Mouse (Mus musculus): ENCODE results near the gene Rapsn. TPM values are rescaled to one million over a fixed set of nuclear protein-coding genes. Genes with fewer than 3 reads are reported as not detected.
"Not testable (repeated sequence)": the region's sequence is repeated elsewhere in the genome, so short reads cannot be mapped to it uniquely, and the experiment has no call there.

The Rapsn gene
- total and polyA plus RNA-seq, 3 experiments: 1.8 to 3.7 (median 3.4) TPM

- TF ChIP-seq TAL1 (conservative IDR thresholded peaks at IDR 0.05; ENCODE audit: low read depth, low read length): peak; percentile 60
- no peak for TF ChIP-seq GATA1 (IDR thresholded peaks at IDR 0.05; ENCODE audit: borderline replicate concordance, low read length)
- no peaks in the 10 kb centered on the region for H3K27me3 ChIP-seq (ENCODE audit: insufficient read depth, low read length)
- peaks cover 25% of the 10 kb centered on the region for H3K36me3 ChIP-seq (replicated peaks)
- DNase-seq (ENCODE audit: low spot score) (no peak), ATAC-seq (ENCODE audit: extremely low read depth, insufficient number of reproducible peaks, low FRiP score, poor library complexity, severe bottlenecking) (peak; percentile 52; the same call in 1 of the 2 replicates)
- peak overlapping the region; percentile 59 for H3K4me3 ChIP-seq (ENCODE audit: low read depth, low read length)
- H3K9me3 ChIP-seq (replicated peaks): no peaks in the 10 kb centered on the region
- peaks cover 70% of the 10 kb centered on the region for H3K4me1 ChIP-seq (ENCODE audit: insufficient read depth, low read depth, low read length)
These were observed 7.8 kb upstream of the Rapsn start for GRCm38 (mm10) chr2:91027391-91028214.

- no peak for ATAC-seq (ENCODE audit: extremely low read depth, insufficient number of reproducible peaks, low FRiP score, poor library complexity, severe bottlenecking)
- H3K4me1 ChIP-seq (ENCODE audit: insufficient read depth, low read depth, low read length): peaks cover 60% of the 10 kb centered on the region
These were observed 4.2 kb upstream of the Rapsn start for GRCm38 (mm10) chr2:91031216-91031615.

GRCm38 (mm10) chr2:91033000-91033399 is 2.4 kb upstream of the Rapsn start:
- no peak for DNase-seq (ENCODE audit: low spot score)
- ATAC-seq (ENCODE audit: extremely low read depth, insufficient number of reproducible peaks, low FRiP score, poor library complexity, severe bottlenecking): no peak
- Histone ChIP-seq H3K27me3 (ENCODE audit: insufficient read depth, low read length) (no peaks in the 10 kb centered on the region; the same call in 1 of the 2 replicates), H3K4me3 (ENCODE audit: low read depth, low read length) (no peak overlapping the region), H3K36me3 (replicated peaks) (peaks cover 3% of the 10 kb centered on the region), H3K4me1 (ENCODE audit: insufficient read depth, low read depth, low read length) (peaks cover 47% of the 10 kb centered on the region), H3K9me3 (replicated peaks) (no peaks in the 10 kb centered on the region)
- no peak for TF ChIP-seq POLR2AphosphoS5 (IDR thresholded peaks at IDR 0.05; ENCODE audit: insufficient replicate concordance, low read depth, low read length)
- TF ChIP-seq CTCF (IDR thresholded peaks at IDR 0.05; ENCODE audit: low read depth, low read length): peak; percentile 18; the same call in 1 of the 2 replicates

More at GRCm38 (mm10) chr2:91031216-91031615, 4.2 kb upstream of the Rapsn start:
- Histone ChIP-seq H3K36me3 (replicated peaks) (peaks cover 3% of the 10 kb centered on the region), H3K4me3 (ENCODE audit: low read depth, low read length) (no peak overlapping the region), H3K9me3 (replicated peaks) (no peaks in the 10 kb centered on the region), H3K27me3 (ENCODE audit: insufficient read depth, low read length) (no peaks in the 10 kb centered on the region; the same call in 1 of the 2 replicates)
- TF ChIP-seq GATA1 (IDR thresholded peaks at IDR 0.05; ENCODE audit: borderline replicate concordance, low read length) (no peak), GATA2 (IDR thresholded peaks at IDR 0.05; ENCODE audit: borderline replicate concordance, low read depth, low read length) (no peak), TAL1 (conservative IDR thresholded peaks at IDR 0.05; ENCODE audit: low read depth, low read length) (no peak)
- DNase-seq (ENCODE audit: low spot score): no peak

GRCm38 (mm10) chr2:91041786-91042185 is 6.4 kb downstream of the Rapsn start:
- no peaks in the 10 kb centered on the region for H3K9me3 ChIP-seq (replicated peaks)
- H3K36me3 ChIP-seq (replicated peaks): no peaks in the 10 kb centered on the region
- no peak overlapping the region for H3K4me3 ChIP-seq (ENCODE audit: low read depth, low read length)
- TF ChIP-seq GATA1 (IDR thresholded peaks at IDR 0.05; ENCODE audit: borderline replicate concordance, low read length): no peak
- H3K27me3 ChIP-seq (ENCODE audit: insufficient read depth, low read length): no peaks in the 10 kb centered on the region; the same call in none of the 2 replicates
- DNase-seq (ENCODE audit: low spot score) (no peak), ATAC-seq (ENCODE audit: extremely low read depth, insufficient number of reproducible peaks, low FRiP score, poor library complexity, severe bottlenecking) (no peak)
- peaks cover 46% of the 10 kb centered on the region for H3K4me1 ChIP-seq (ENCODE audit: insufficient read depth, low read depth, low read length)

- no peak for TF ChIP-seq CTCF (IDR thresholded peaks at IDR 0.05; ENCODE audit: low read depth, low read length)
- no peak for TF ChIP-seq GATA2 (IDR thresholded peaks at IDR 0.05; ENCODE audit: borderline replicate concordance, low read depth, low read length)
- TF ChIP-seq GATA1 (IDR thresholded peaks at IDR 0.05; ENCODE audit: borderline replicate concordance, low read length): no peak
- TF ChIP-seq POLR2AphosphoS5 (IDR thresholded peaks at IDR 0.05; ENCODE audit: insufficient replicate concordance, low read depth, low read length): no peak
- no peak for TF ChIP-seq TAL1 (conservative IDR thresholded peaks at IDR 0.05; ENCODE audit: low read depth, low read length)
- Histone ChIP-seq H3K4me1 (ENCODE audit: insufficient read depth, low read depth, low read length) (peaks cover 51% of the 10 kb centered on the region), H3K9me3 (replicated peaks) (no peaks in the 10 kb centered on the region), H3K4me3 (ENCODE audit: low read depth, low read length) (peak overlapping the region; percentile 11; the same call in 1 of the 2 replicates), H3K27me3 (ENCODE audit: insufficient read depth, low read length) (no peaks in the 10 kb centered on the region; the same call in none of the 2 replicates), H3K36me3 (replicated peaks) (no peaks in the 10 kb centered on the region)
- ATAC-seq (ENCODE audit: extremely low read depth, insufficient number of reproducible peaks, low FRiP score, poor library complexity, severe bottlenecking) (peak; percentile 62), DNase-seq (ENCODE audit: low spot score) (peak; percentile 45)
These were observed 7.4 kb downstream of the Rapsn start for GRCm38 (mm10) chr2:91042651-91043398.

- no peak overlapping the region; the same call in 1 of the 2 replicates for H3K4me3 ChIP-seq (ENCODE audit: low read depth, low read length)
- TF ChIP-seq POLR2AphosphoS5 (IDR thresholded peaks at IDR 0.05; ENCODE audit: insufficient replicate concordance, low read depth, low read length): no peak
- no peak for TF ChIP-seq GATA2 (IDR thresholded peaks at IDR 0.05; ENCODE audit: borderline replicate concordance, low read depth, low read length)
- TF ChIP-seq CTCF (IDR thresholded peaks at IDR 0.05; ENCODE audit: low read depth, low read length): no peak
- no peak for TF ChIP-seq TAL1 (conservative IDR thresholded peaks at IDR 0.05; ENCODE audit: low read depth, low read length)
- no peak for TF ChIP-seq GATA1 (IDR thresholded peaks at IDR 0.05; ENCODE audit: borderline replicate concordance, low read length)
- H3K9me3 ChIP-seq (replicated peaks): no peaks in the 10 kb centered on the region
- ATAC-seq (ENCODE audit: extremely low read depth, insufficient number of reproducible peaks, low FRiP score, poor library complexity, severe bottlenecking) (no peak), DNase-seq (ENCODE audit: low spot score) (no peak)
- no peaks in the 10 kb centered on the region for H3K36me3 ChIP-seq (replicated peaks)
- H3K27me3 ChIP-seq (ENCODE audit: insufficient read depth, low read length): no peaks in the 10 kb centered on the region; the same call in none of the 2 replicates
- peaks cover 65% of the 10 kb centered on the region for H3K4me1 ChIP-seq (ENCODE audit: insufficient read depth, low read depth, low read length)
These were observed 9.3 kb downstream of the Rapsn start for GRCm38 (mm10) chr2:91044727-91045126.

GRCm38 (mm10) chr2:91045805-91046204 is 10.4 kb downstream of the Rapsn start:
- H3K9me3 ChIP-seq (replicated peaks); H3K4me3 ChIP-seq (ENCODE audit: low read depth, low read length); ATAC-seq (ENCODE audit: extremely low read depth, insufficient number of reproducible peaks, low FRiP score, poor library complexity, severe bottlenecking); H3K27me3 ChIP-seq (ENCODE audit: insufficient read depth, low read length); H3K36me3 ChIP-seq (replicated peaks); DNase-seq (ENCODE audit: low spot score): not testable (repeated sequence)
- H3K4me1 ChIP-seq (ENCODE audit: insufficient read depth, low read depth, low read length): peaks cover 72% of the 10 kb centered on the region
